Comparison of ENCODE assay signal across 21 mouse cellular contexts in genomic region chr3:52530406-52530970, GRCm38 (mm10).
"Had no signal": no experiment of that assay in that cellular context is flagged by ENCODE, and none has a peak within 500 bp of the region (broad histone marks: within the 10 kb centered on the region; RNA-seq: fewer than 3 reads in every experiment).

No protein-coding gene starts in this region.

- DNase-seq: kidney, adult 9 months; kidney, postnatal 14 days; kidney, postnatal 4 days; liver; lung, adult 18-20 months; lung, postnatal 10 days; lung, postnatal 36 days; midbrain, embryonic 14.5 days; right cerebral cortex, adult 18-20 months; right cerebral cortex, postnatal 14 days; right cerebral cortex, postnatal 4 days had no signal

- H3K27me3 ChIP-seq: liver, embryonic 12.5 days; liver, embryonic 15.5 days; lung, embryonic 15.5 days; neural tube, embryonic 12.5 days; neural tube, embryonic 15.5 days had no signal

- H3K4me3 ChIP-seq: limb, embryonic 10.5 days; limb, embryonic 13.5 days; liver, embryonic 12.5 days; liver, embryonic 15.5 days; lung, embryonic 15.5 days; megakaryocyte, embryonic 14.5 days; midbrain, embryonic 10.5 days; neural tube, embryonic 12.5 days; neural tube, embryonic 15.5 days had no signal

- H3K27ac ChIP-seq: limb, embryonic 10.5 days; limb, embryonic 13.5 days; liver, embryonic 12.5 days; liver, embryonic 15.5 days; lung, embryonic 15.5 days; midbrain, embryonic 10.5 days; neural tube, embryonic 12.5 days; neural tube, embryonic 15.5 days; stomach, postnatal 0 days had no signal

- H3K36me3 ChIP-seq: limb, embryonic 10.5 days; limb, embryonic 13.5 days; liver, embryonic 12.5 days; liver, embryonic 15.5 days; lung, embryonic 15.5 days; midbrain, embryonic 10.5 days; neural tube, embryonic 12.5 days; neural tube, embryonic 15.5 days had no signal

- ATAC-seq: liver, embryonic 12.5 days had no signal

- H3K4me1 ChIP-seq: liver, embryonic 12.5 days; liver, embryonic 15.5 days; megakaryocyte, embryonic 14.5 days had no signal

- H3K4me2 ChIP-seq: limb, embryonic 13.5 days; liver, embryonic 12.5 days; liver, embryonic 15.5 days; lung, embryonic 15.5 days; neural tube, embryonic 12.5 days; neural tube, embryonic 15.5 days had no signal

- H3K9me3 ChIP-seq: limb, embryonic 10.5 days; limb, embryonic 13.5 days; liver, embryonic 12.5 days; liver, embryonic 15.5 days; lung, embryonic 15.5 days; midbrain, embryonic 10.5 days; neural tube, embryonic 12.5 days; neural tube, embryonic 15.5 days had no signal

- H3K9ac ChIP-seq: limb, embryonic 13.5 days; liver, embryonic 12.5 days; liver, embryonic 15.5 days; lung, embryonic 15.5 days; neural tube, embryonic 12.5 days; neural tube, embryonic 15.5 days had no signal
